ENCODE assay signal across 10 mouse cellular contexts in genomic region chr11:67376308-67376707, GRCm38 (mm10). TPM values are rescaled to one million over a fixed set of nuclear protein-coding genes. Genes with fewer than 3 reads are reported as not detected.
A peak's percentile ranks its signal among the peaks of the same experiment; 100 is the strongest.
DNase-seq lines count a peak whose midpoint lies in the region; ATAC-seq and TF ChIP-seq lines count a peak whose summit lies in the region.
"Had no signal": no experiment of that assay in that cellular context is flagged by ENCODE, and none has a peak within 500 bp of the region (broad histone marks: within the 10 kb centered on the region; RNA-seq: fewer than 3 reads in every experiment).

No protein-coding gene starts in this region.

- no peaks in the 10 kb centered on the region for H3K36me3 ChIP-seq in ES-E14 (ENCODE audit: control insufficient read depth, insufficient read depth, low read length, poor library complexity, severe bottlenecking)
- no peaks in the 10 kb centered on the region for H3K36me3 ChIP-seq in limb, embryonic 10.5 days
- H3K36me3 ChIP-seq in midbrain, embryonic 15.5 days (replicated peaks), result no peaks in the 10 kb centered on the region
- H3K36me3 ChIP-seq: hindbrain, embryonic 15.5 days had no signal

- peak; percentile 32 for DNase-seq in adrenal gland, postnatal 10 days
- no peak for DNase-seq in adrenal gland, postnatal 25 days
- DNase-seq in layer of hippocampus, adult 2 months (ENCODE audit: low spot score in 2 of 2), result no peak
- DNase-seq in layer of hippocampus, adult 18-20 months (ENCODE audit: low spot score in 2 of 2), result no peak
- peak; percentile 45 for DNase-seq in ES-E14 (ENCODE audit: low read depth, low spot score)
- DNase-seq in limb, embryonic 10.5 days (ENCODE audit: low spot score), result peak; percentile 40
- no peak for DNase-seq in frontal cortex, postnatal 10 days (ENCODE audit: low spot score in 2 of 2)
- DNase-seq: cerebellum, adult 11 months had no signal

- peak; percentile 84 for TF ChIP-seq CTCF in layer of hippocampus, adult 2 months (conservative IDR thresholded peaks at IDR 0.05)

- H3K9me3 ChIP-seq in ES-E14 (ENCODE audit: control insufficient read depth, insufficient read depth, low read depth, low read length), result no peaks in the 10 kb centered on the region
- H3K9me3 ChIP-seq in limb, embryonic 10.5 days (replicated peaks), result no peaks in the 10 kb centered on the region
- no peaks in the 10 kb centered on the region for H3K9me3 ChIP-seq in midbrain, embryonic 15.5 days
- H3K9me3 ChIP-seq: hindbrain, embryonic 15.5 days had no signal

- no peak for ATAC-seq in midbrain, embryonic 15.5 days (replicated peaks)

- no peak overlapping the region for H3K9ac ChIP-seq in ES-E14 (ENCODE audit: insufficient read depth, low read depth, low read length, poor library complexity, severe bottlenecking)
- H3K9ac ChIP-seq in midbrain, embryonic 15.5 days, result no peak overlapping the region
- H3K9ac ChIP-seq: hindbrain, embryonic 15.5 days had no signal

- H3K27ac ChIP-seq in layer of hippocampus, adult 2 months, result no peak overlapping the region
- H3K27ac ChIP-seq in ES-E14 (ENCODE audit: insufficient read depth, low read depth, low read length, poor library complexity, severe bottlenecking), result no peak overlapping the region
- H3K27ac ChIP-seq in limb, embryonic 10.5 days, result no peak overlapping the region
- no peak overlapping the region for H3K27ac ChIP-seq in midbrain, embryonic 15.5 days
- H3K27ac ChIP-seq: hindbrain, embryonic 15.5 days had no signal

- in situ Hi-C loops in ES-E14 (cut with MboI; ENCODE audit: low sequenced_read_pairs in 2 of 2, unreplicated experiment in 2 of 2), result no loop called here

- no peak overlapping the region for H3K4me2 ChIP-seq in midbrain, embryonic 15.5 days
- H3K4me2 ChIP-seq: hindbrain, embryonic 15.5 days had no signal

- H3K27me3 ChIP-seq in limb, embryonic 10.5 days (ENCODE audit: low read depth, poor library complexity, severe bottlenecking), result peaks cover 6% of the 10 kb centered on the region; the same call in 1 of the 2 replicates
- H3K27me3 ChIP-seq in midbrain, embryonic 15.5 days (replicated peaks), result no peaks in the 10 kb centered on the region

- no peak overlapping the region for H3K4me3 ChIP-seq in layer of hippocampus, adult 2 months
- no peak overlapping the region for H3K4me3 ChIP-seq in ES-E14 (ENCODE audit: insufficient read depth in 1 of 2, low read depth in 1 of 2, low read length in 2 of 2, poor library complexity in 1 of 2, severe bottlenecking in 1 of 2)
- H3K4me3 ChIP-seq in limb, embryonic 10.5 days, result no peak overlapping the region
- H3K4me3 ChIP-seq in midbrain, embryonic 15.5 days, result no peak overlapping the region
- H3K4me3 ChIP-seq: hindbrain, embryonic 15.5 days had no signal

- peaks cover 7 to 14% of the 10 kb centered on the region in 2 experiments for H3K4me1 ChIP-seq in ES-E14 (ENCODE audit: control insufficient read depth in 2 of 2, insufficient read depth in 2 of 2, low read length in 2 of 2, poor library complexity in 1 of 2)
- H3K4me1 ChIP-seq in limb, embryonic 10.5 days, result peaks cover 10% of the 10 kb centered on the region
- peaks cover 8% of the 10 kb centered on the region; the same call in 1 of the 2 replicates for H3K4me1 ChIP-seq in midbrain, embryonic 15.5 days

TF ChIP-seq in ES-E14, 5 proteins besides CTCF, POLR2A, EP300 and RAD21:
- TF ChIP-seq ZC3H11A (IDR thresholded peaks at IDR 0.05; ENCODE audit: borderline replicate concordance, low read depth, low read length) (0 out of 2 replicates have a peak, but pooled peaks have one; percentile 22), MAFK (IDR thresholded peaks at IDR 0.05; ENCODE audit: insufficient read depth, low read depth, low read length) (no peak)
TF ChIP-seq in ES-E14: peak in this region for 1.

RNA-seq across cellular contexts. Expression of gene Myh13, which starts 54.9 kb away (rescaled TPM):
- under 1 TPM; 0.06 TPM for total RNA-seq in adrenal gland, postnatal 10 days (2021)
- total RNA-seq in adrenal gland, postnatal 25 days (2021), result not detected in 2 replicates
- under 1 TPM; 0.10 to 0.12 TPM for total RNA-seq in layer of hippocampus, adult 2 months (2021)
- under 1 TPM; 0.10 to 0.12 TPM for total RNA-seq in layer of hippocampus, adult 18-20 months (2021)
- 7.7 and 13.7 TPM in 2 replicates for total RNA-seq in ES-E14 (2012; rRNA removed)
- not detected in 2 replicates for polyA plus RNA-seq in limb, embryonic 10.5 days (2016; fragmentation: Nextera tagmentation; extraction: Ambion mirVana)
- 0.10 TPM in 2 replicates for polyA plus RNA-seq in midbrain, embryonic 15.5 days (2015; fragmentation: Nextera tagmentation; extraction: Ambion mirVana)

Comparison
In these comparisons a context has a peak if more than half of its experiments do, and no peak if none do; other contexts are left out.
1. DNase-seq: peak in adrenal gland, postnatal 10 days (single experiment), ES-E14 (single experiment) and limb, embryonic 10.5 days (single experiment); none in adrenal gland, postnatal 25 days (single experiment), layer of hippocampus, adult 2 months (0 of 2), layer of hippocampus, adult 18-20 months (0 of 2) and frontal cortex, postnatal 10 days (0 of 2).